Mouse (Mus musculus): ENCODE results near the gene Nhlrc1.

- no peak for TF ChIP-seq CTCF (IDR thresholded peaks at IDR 0.05; ENCODE audit: extremely low read depth, insufficient read depth, low read length)
- no peak for TF ChIP-seq POLR2A (IDR thresholded peaks at IDR 0.05; ENCODE audit: extremely low read depth, insufficient read depth, low read length)
Observed at GRCm38 (mm10) chr13:47037946-47038345, 23.3 kb upstream of the Nhlrc1 start.
